Mouse (Mus musculus) olfactory bulb, adult 2 months (tissue): Measurements from ENCODE around the gene Kcna6. TPM values are rescaled to one million over a fixed set of nuclear protein-coding genes. Genes with fewer than 3 reads are reported as not detected.

Experiments used
- H3K27ac ChIP-seq: fragments of 200-500 bp; 2 replicates; pipeline ENCODE4 v1.5.1; 2012; ENCODE audit warnings: low read depth, low read length; ENCODE audit not compliant: insufficient read depth
- H3K4me1 ChIP-seq: fragments of 200-500 bp; 2 replicates; pipeline ENCODE4 v1.6.1; 2012; ENCODE audit warnings: low read length; ENCODE audit not compliant: control insufficient read depth, insufficient read depth
- H3K4me3 ChIP-seq: fragments of 200-500 bp; 2 replicates; pipeline ENCODE4 v1.5.1; 2012; ENCODE audit warnings: mild to moderate bottlenecking, low read depth, low read length, moderate library complexity; ENCODE audit not compliant: insufficient read depth
- CTCF ChIP-seq: fragments of 200-500 bp; IDR thresholded peaks from 2 replicates; pipeline ENCODE4 v1.5.1; 2012; ENCODE audit warnings: low read depth, mild to moderate bottlenecking, low read length, moderate library complexity; ENCODE audit not compliant: insufficient read depth
- POLR2A ChIP-seq: fragments of 200-500 bp; IDR thresholded peaks from 2 replicates; pipeline ENCODE4 v1.6.1; 2012; ENCODE audit warnings: mild to moderate bottlenecking, low read depth, low read length, moderate library complexity; ENCODE audit not compliant: insufficient read depth
- WGBS: fragments of 180-500 bp; shearing (Covaris S2); methylation state at CpG from one replicate; pipeline ENCODE4 v1.1.7; 2018; 5-methylcytosine and 5-hydroxymethylcytosine counted together
- polyA plus RNA-seq: library from polyadenylated mRNA; stranded (reverse); fragments of >200 nt; gene quantifications from 2 replicates; pipeline ENCODE4 v1.2.4, GENCODE M21; 2012; ENCODE audit warnings: low replicate concordance; ENCODE audit not compliant: missing spikeins, insufficient read depth, insufficient read length

The Kcna6 gene
- polyA plus RNA-seq, 1 experiment, result not detected

DNA sequence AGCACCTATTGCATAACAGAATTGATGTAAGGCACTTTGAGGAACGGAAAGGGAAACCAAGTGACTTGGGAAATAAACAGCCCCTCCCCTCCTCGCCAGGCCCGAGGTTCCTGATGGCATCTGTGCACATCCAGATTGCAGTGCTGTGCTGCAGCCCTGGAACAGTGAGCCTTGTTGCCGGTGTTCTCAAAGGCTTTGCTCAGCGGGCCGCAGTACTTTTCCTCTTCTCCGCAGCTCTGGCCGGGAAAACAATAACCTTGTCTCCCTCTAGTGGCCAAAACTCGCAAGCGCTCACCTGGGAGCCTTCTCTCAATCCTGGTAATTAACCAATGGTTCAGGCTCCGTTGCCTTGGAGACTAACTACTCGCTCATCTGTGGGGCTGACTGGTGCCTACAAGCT is 38.4 kb downstream of the Kcna6 start:
- Histone ChIP-seq H3K27ac (0 out of 2 replicates have a peak overlapping the region, but pooled peaks have one; percentile 32), H3K4me3 (no peak overlapping the region), H3K4me1 (peaks cover 26% of the 10 kb centered on the region)
- TF ChIP-seq CTCF (peak; percentile 76), POLR2A (no peak)
- 1% methylated on average over 12 of the region's 12 CpGs for WGBS

DNA sequence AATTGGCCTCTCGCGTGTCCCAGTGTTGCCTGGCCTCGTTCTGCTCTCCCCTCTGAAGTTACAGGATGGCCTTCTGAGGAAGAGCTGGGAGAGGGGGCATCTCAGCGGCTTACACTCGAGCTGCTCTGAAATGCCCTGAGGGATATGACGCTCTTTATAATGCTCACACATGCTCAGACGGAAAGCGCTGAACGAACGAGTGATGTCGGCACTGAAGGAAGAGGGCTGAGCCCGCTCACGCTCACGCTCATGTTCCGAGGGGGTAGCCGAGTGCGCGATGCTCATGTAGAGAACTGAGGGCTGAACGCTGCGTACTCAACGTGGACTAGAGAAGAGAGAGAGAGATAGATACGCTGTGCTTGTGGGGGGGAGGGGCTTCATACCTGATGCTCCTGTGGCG is 39.3 kb downstream of the Kcna6 start:
- H3K27ac ChIP-seq, result no peak overlapping the region
- H3K4me1 ChIP-seq, result peaks cover 26% of the 10 kb centered on the region
- H3K4me3 ChIP-seq, result no peak overlapping the region
- WGBS, result 72% methylated on average over 23 of the region's 23 CpGs
- TF ChIP-seq POLR2A (no peak), CTCF (no peak)

DNA sequence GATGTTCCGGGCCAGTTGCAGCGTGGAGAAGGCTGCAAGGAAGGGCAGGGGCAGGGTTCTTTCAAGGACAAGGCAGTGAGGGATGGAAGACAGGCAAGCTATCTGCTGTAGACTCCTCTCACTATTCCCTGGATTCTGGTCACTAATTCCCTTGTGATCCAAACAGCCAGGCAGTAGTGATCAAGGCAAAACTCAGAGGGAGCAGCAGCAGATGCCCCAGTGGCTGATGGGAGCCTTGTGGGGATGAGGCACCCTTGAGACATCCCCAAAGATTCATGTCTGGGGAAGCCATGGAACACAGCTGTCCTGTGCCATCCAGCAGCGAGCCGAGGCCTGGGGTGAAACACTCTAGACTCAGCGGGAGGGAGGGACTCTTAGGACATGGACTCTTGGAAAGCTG is 40.5 kb downstream of the Kcna6 start:
- WGBS, result 46% methylated on average over 5 of the region's 5 CpGs
- H3K4me1 ChIP-seq, result peaks cover 26% of the 10 kb centered on the region
- H3K27ac ChIP-seq, result peak overlapping the region; percentile 34; the same call in 1 of the 2 replicates
- TF ChIP-seq POLR2A (no peak), CTCF (no peak)
- H3K4me3 ChIP-seq, result no peak overlapping the region

DNA sequence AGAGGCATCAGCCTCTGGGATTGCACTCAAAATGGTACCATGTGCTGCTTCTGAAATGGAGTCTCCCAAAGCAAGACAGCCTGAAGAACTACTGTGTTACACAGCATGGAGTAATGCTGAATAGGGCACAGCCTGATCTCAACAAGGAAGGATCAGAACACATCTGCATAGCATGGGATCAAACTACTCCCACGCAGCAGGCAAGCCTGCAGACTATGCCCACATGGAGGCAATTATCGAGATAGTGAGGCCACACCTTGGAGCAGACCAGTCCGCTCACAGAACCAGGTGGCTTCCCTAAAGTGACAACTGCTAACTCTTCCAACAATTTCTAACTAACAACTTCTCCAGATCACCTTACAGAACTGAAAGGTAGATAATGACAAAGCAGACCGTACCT is 53.4 kb downstream of the Kcna6 start:
- Histone ChIP-seq H3K4me1 (no peaks in the 10 kb centered on the region), H3K4me3 (no peak overlapping the region), H3K27ac (no peak overlapping the region)
- TF ChIP-seq POLR2A (no peak), CTCF (no peak)
- WGBS, result 77% methylated on average over 4 of the region's 4 CpGs

DNA sequence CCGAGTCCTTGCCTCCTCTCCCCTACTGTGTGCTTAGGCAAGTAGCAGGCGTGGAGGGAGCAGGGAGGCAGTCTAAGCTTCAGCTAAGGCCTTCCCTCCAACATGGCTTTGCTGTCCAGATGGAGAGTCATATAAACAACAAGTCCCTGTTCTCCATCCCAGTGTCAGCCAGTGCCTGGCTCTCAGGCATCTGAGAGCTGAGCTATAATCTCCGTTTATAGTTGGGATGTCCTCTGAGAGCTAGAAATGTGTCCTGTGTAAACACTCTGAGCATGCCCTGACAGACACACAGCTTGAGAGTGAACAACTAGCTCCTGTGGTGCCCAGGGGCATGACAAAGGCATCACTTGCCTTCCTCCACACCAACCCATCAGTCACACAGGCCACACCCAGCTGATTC is 55.3 kb downstream of the Kcna6 start:
- H3K4me3 ChIP-seq, result no peak overlapping the region
- 84% methylated on average over 3 of the region's 3 CpGs for WGBS
- TF ChIP-seq POLR2A, result no peak
- no peak for TF ChIP-seq CTCF
- H3K4me1 ChIP-seq, result no peaks in the 10 kb centered on the region; the same call in 1 of the 2 replicates
- H3K27ac ChIP-seq, result no peak overlapping the region

DNA sequence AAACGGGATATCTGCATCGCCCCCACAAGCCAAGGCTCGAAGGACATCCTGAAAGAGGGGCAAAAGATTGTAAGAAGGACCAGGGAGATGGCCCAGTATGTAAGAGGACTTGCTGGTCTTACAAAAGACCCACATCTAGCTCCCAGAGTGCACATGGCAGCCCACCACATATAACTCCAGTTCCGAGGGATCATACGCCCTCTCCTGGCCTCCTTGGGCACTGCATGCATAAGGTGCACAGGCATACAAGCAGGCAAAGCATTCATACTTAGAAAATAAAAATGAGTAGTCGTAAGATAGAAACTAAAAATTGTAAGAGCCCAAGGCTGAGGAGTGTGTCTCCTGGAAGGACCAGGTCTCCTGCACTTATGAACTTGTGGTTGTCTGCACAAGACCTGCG is 61.5 kb downstream of the Kcna6 start:
- 71% methylated on average over 7 of the region's 7 CpGs for WGBS
- H3K4me3 ChIP-seq, result no peak overlapping the region
- H3K4me1 ChIP-seq, result peaks cover 3% of the 10 kb centered on the region; the same call in 1 of the 2 replicates
- TF ChIP-seq POLR2A, result no peak
- no peak for TF ChIP-seq CTCF
- H3K27ac ChIP-seq, result no peak overlapping the region

DNA sequence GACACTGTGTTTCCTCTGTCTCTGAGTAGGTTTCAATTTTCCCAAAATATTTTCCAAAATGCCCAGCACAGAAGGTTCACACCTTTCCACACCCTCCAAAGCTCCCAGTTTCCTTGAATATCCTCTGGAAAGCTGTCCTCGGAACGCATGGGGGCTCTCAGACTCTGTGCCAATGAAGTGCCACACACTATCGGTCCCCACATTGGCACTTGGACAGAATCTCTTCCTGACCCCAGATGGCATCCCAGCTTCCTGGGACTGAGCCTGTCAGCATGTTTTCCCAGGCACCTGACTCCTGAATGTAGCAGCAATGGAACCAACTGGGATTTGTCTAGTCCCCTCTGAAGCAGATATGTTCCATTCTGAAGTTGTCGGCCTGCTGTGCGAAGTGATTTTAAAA is 73.5 kb downstream of the Kcna6 start:
- Histone ChIP-seq H3K27ac (no peak overlapping the region), H3K4me1 (peaks cover 2% of the 10 kb centered on the region; the same call in 1 of the 2 replicates), H3K4me3 (no peak overlapping the region)
- WGBS, result 88% methylated on average over 5 of the region's 5 CpGs
- no peak for TF ChIP-seq CTCF
- TF ChIP-seq POLR2A, result no peak

DNA sequence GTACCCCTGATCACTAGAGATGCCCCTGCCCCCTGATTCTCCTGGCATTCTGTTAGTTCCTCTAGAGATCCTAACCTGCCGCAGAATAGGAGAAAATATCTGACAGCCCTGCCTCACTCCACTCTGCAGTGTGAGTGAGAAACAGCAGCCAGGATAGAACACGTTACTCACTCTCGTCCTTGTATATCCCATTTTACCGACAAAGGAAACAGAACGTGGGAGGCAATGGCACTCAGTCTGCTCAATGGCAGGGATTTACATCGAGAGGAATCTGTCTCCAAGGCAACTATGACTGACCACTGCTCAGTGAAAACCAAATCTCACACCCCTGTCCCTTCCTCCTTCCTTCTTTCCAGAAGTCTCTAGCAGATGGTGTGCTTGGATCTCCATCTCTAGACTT is 74.4 kb downstream of the Kcna6 start:
- no peak overlapping the region for H3K27ac ChIP-seq
- H3K4me3 ChIP-seq, result no peak overlapping the region
- TF ChIP-seq POLR2A (no peak), CTCF (no peak)
- peaks cover 2% of the 10 kb centered on the region; the same call in 1 of the 2 replicates for H3K4me1 ChIP-seq
- 49% methylated on average over 6 of the region's 6 CpGs for WGBS

DNA sequence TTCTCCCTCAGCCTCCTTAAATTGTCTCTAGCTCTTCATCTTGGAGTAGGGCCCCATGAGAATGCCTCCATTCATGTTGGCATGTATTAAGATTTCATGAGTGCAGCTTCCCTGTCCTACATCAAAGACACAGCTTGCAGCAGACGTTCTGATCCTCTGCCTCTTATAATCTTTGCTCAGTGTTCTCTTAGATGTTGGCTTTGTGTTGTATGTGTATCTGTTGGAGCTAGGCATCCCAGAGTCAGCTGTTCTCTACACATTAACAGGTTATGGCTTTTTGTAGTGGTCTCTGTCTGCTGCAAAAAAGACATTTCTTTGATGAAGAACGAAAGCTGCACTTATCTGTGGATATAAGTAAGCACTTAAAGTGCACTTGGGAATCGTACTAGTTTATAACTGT is 75.9 kb downstream of the Kcna6 start:
- H3K4me3 ChIP-seq, result no peak overlapping the region
- 71% methylated on average over 3 of the region's 3 CpGs for WGBS
- TF ChIP-seq CTCF (no peak), POLR2A (no peak)
- no peak overlapping the region for H3K27ac ChIP-seq
- H3K4me1 ChIP-seq, result 0 out of 2 replicates have a peak, but pooled peaks cover 2% of the 10 kb centered on the region

Other genes with a start within 250 kb of the Kcna6 start
- not detected in 2 replicates for gene Kcna5, start 205.3 kb downstream of the Kcna6 start, polyA plus RNA-seq
- not detected in 2 replicates for gene Kcna1, start 94.3 kb downstream of the Kcna6 start, polyA plus RNA-seq
- not detected in 2 replicates for gene Ndufa9, start 108.5 kb upstream of the Kcna6 start, polyA plus RNA-seq
- not detected in 2 replicates for gene Akap3, start 112.4 kb upstream of the Kcna6 start, polyA plus RNA-seq
- not detected in 2 replicates for gene Dyrk4, start 181.2 kb upstream of the Kcna6 start, polyA plus RNA-seq
- gene Rad51ap1, start 198.9 kb upstream of the Kcna6 start, polyA plus RNA-seq, result not detected in 2 replicates
- gene D6Wsu163e, start 199.3 kb upstream of the Kcna6 start, polyA plus RNA-seq, result not detected in 2 replicates